Mouse (Mus musculus): Measurements from ENCODE around the gene Sf3b3. TPM values are rescaled to one million over a fixed set of nuclear protein-coding genes. Genes with fewer than 3 reads are reported as not detected.
A peak's percentile ranks its signal among the peaks of the same experiment; 100 is the strongest.

Sf3b3 gene
- polyA plus RNA-seq, 1 experiment: 14.4 TPM

DNA sequence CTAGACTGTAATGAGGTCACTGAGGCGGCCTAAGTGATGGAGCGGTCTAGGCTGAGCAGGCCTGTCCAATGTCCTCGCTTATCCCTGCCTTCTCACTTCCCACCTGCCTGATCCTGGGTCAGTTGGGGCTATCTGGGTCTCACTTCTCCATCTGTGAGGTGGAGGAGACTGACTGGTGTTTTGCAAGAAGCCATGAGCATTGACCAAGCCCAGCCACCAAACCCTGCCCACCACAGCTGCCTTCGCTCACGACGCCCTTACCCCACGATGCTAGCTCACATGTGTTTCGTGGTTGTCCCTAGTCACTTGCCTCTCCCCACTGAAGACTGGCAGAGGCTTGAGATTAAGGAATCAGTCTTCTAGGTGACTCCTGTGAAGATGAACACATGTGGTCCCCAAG, 49.5 kb downstream of the Sf3b3 start:
- TF ChIP-seq POLR2A (IDR thresholded peaks at IDR 0.05; ENCODE audit: low read depth, low read length): no peak
- no peak for TF ChIP-seq CTCF (IDR thresholded peaks at IDR 0.05; ENCODE audit: extremely low read depth, insufficient read length, insufficient replicate concordance, low read depth, low read length)
- Histone ChIP-seq H3K36me3 (ENCODE audit: control insufficient read depth, insufficient read depth, low read length) (no peaks in the 10 kb centered on the region), H3K27ac (ENCODE audit: insufficient read depth, low read depth, low read length) (no peak overlapping the region), H3K27me3 (ENCODE audit: control insufficient read depth, insufficient read depth, low read length) (no peaks in the 10 kb centered on the region), H3K4me1 (ENCODE audit: control insufficient read depth, insufficient read depth, insufficient read length, low read length) (peaks cover 20% of the 10 kb centered on the region), H3K4me3 (ENCODE audit: low read depth, low read length) (no peak overlapping the region)
- WGBS: 90% methylated on average over 8 of the region's 8 CpGs

DNA sequence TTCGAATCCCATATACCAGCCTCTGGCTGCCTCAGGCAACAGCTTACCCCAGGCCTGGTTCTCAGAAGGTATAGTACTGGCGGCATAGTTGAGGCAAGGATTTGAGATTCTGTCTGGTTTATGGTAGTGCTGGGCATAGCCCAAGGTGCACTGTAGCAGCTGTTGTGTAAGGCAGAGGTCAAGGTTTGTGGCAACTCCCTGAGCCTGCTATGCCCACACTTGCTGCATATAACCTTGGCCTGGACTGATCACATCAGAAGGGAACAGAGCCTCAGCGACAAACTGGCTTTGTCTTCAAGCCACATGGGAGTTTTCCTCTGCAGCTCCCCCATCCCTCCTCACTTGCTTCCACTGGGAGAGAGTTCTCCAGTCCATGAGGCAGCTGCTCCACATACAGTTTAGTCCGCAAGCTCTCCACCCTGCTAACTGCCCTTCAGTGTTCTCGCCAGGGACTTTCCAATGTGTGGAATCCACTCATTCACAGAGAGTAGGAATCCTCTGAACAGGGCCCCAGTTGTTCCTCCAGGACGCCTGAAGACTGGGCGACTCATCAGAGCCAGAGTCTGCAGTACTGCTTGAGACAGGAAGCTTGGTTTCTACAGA, 52.1 kb downstream of the Sf3b3 start:
- no peaks in the 10 kb centered on the region for H3K27me3 ChIP-seq (ENCODE audit: control insufficient read depth, insufficient read depth, low read length)
- H3K4me1 ChIP-seq (ENCODE audit: control insufficient read depth, insufficient read depth, insufficient read length, low read length): peaks cover 27% of the 10 kb centered on the region
- no peak overlapping the region for H3K4me3 ChIP-seq (ENCODE audit: low read depth, low read length)
- no peaks in the 10 kb centered on the region for H3K36me3 ChIP-seq (ENCODE audit: control insufficient read depth, insufficient read depth, low read length)
- no peak for TF ChIP-seq POLR2A (IDR thresholded peaks at IDR 0.05; ENCODE audit: low read depth, low read length)
- no peak for TF ChIP-seq CTCF (IDR thresholded peaks at IDR 0.05; ENCODE audit: extremely low read depth, insufficient read length, insufficient replicate concordance, low read depth, low read length)
- 69% methylated on average over 7 of the region's 7 CpGs for WGBS
- peak overlapping the region; percentile 65 for H3K27ac ChIP-seq (ENCODE audit: insufficient read depth, low read depth, low read length)

DNA sequence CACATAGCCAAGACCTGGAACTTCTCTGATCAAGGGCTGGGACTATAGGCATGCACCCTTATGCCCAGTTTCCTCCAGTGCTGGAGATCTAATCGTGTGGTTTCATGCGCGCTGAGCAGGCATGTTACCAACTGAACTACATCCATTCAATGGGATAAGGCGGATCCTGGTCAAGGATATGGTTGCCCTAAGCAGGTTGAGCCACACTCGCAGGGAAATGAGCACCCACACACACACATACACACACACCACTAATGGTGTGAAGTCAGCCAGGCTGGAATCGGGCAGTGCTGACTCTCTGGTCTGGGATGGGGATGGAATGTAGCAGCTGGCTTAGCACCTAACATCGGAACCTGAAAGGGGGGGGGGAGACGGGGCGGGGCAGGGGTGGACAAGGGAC, 52.7 kb downstream of the Sf3b3 start:
- WGBS: 86% methylated on average over 9 of the region's 9 CpGs
- peak overlapping the region; percentile 25 for H3K27ac ChIP-seq (ENCODE audit: insufficient read depth, low read depth, low read length)

DNA sequence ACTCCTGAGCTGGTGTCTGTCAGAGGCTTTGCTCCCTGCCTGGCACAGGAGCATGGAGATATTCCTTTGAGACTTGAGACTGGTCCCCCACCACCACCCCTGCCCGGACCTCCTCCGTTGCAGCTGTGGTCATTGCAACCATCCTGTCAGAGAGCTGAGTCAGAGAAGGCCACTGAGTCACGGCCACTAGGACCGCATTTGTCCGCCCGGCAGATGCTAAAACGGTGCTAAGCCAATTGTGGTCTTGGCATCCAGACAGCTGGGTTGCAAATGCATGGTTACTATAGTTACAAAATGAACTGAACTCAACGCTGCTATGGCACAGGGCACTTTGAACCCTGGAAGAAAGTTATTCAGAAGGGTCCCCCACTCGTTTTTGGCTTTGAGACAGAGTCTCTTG, 53.1 kb downstream of the Sf3b3 start:
- Histone ChIP-seq H3K27ac (ENCODE audit: insufficient read depth, low read depth, low read length) (peak overlapping the region; percentile 84), H3K4me3 (ENCODE audit: low read depth, low read length) (peak overlapping the region; percentile 43), H3K4me1 (ENCODE audit: control insufficient read depth, insufficient read depth, insufficient read length, low read length) (peaks cover 27% of the 10 kb centered on the region), H3K27me3 (ENCODE audit: control insufficient read depth, insufficient read depth, low read length) (no peaks in the 10 kb centered on the region), H3K36me3 (ENCODE audit: control insufficient read depth, insufficient read depth, low read length) (no peaks in the 10 kb centered on the region)
- 30% methylated on average over 9 of the region's 9 CpGs for WGBS
- no peak for TF ChIP-seq CTCF (IDR thresholded peaks at IDR 0.05; ENCODE audit: extremely low read depth, insufficient read length, insufficient replicate concordance, low read depth, low read length)
- TF ChIP-seq POLR2A (IDR thresholded peaks at IDR 0.05; ENCODE audit: low read depth, low read length): no peak

More for the DNA sequence above, 52.7 kb downstream of the Sf3b3 start:
- Histone ChIP-seq H3K36me3 (ENCODE audit: control insufficient read depth, insufficient read depth, low read length) (no peaks in the 10 kb centered on the region), H3K4me3 (ENCODE audit: low read depth, low read length) (no peak overlapping the region), H3K4me1 (ENCODE audit: control insufficient read depth, insufficient read depth, insufficient read length, low read length) (peaks cover 27% of the 10 kb centered on the region), H3K27me3 (ENCODE audit: control insufficient read depth, insufficient read depth, low read length) (no peaks in the 10 kb centered on the region)
- TF ChIP-seq CTCF (IDR thresholded peaks at IDR 0.05; ENCODE audit: extremely low read depth, insufficient read length, insufficient replicate concordance, low read depth, low read length): no peak
- no peak for TF ChIP-seq POLR2A (IDR thresholded peaks at IDR 0.05; ENCODE audit: low read depth, low read length)

DNA sequence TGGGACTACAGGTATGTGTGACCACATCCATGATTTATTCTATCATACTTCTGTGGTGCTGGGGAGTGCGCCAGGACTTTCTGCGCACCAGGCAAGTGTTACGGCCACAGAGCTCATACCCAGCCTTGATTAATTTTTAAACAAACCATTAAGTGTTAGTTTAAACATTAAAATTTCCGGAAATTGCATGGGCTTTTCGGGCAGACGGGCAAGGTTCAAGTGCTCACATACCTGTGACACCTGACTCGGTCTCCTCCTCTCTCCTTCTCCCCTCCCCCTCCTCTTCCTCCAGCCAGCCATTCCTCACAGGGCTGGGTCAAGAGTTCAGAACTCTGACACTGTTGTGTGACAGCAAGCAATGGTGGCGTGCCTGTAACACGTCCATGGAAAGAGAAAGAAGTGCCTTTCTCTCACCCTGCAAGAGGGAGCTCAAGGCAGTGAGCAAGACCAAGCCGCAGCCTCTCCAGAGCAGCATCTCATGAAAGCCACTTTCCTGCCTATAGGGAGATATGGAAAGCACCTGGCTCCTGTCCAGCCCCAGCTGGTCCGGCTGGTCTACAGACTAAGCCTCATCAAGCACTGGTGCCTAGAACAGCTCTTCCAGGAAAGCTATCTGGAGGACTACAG, 53.9 kb downstream of the Sf3b3 start:
- Histone ChIP-seq H3K36me3 (ENCODE audit: control insufficient read depth, insufficient read depth, low read length) (no peaks in the 10 kb centered on the region), H3K27ac (ENCODE audit: insufficient read depth, low read depth, low read length) (peak overlapping the region; percentile 84), H3K4me1 (ENCODE audit: control insufficient read depth, insufficient read depth, insufficient read length, low read length) (peaks cover 27% of the 10 kb centered on the region), H3K4me3 (ENCODE audit: low read depth, low read length) (peak overlapping the region; percentile 43), H3K27me3 (ENCODE audit: control insufficient read depth, insufficient read depth, low read length) (no peaks in the 10 kb centered on the region)
- no peak for TF ChIP-seq POLR2A (IDR thresholded peaks at IDR 0.05; ENCODE audit: low read depth, low read length)
- 11% methylated on average over 11 of the region's 11 CpGs for WGBS

DNA sequence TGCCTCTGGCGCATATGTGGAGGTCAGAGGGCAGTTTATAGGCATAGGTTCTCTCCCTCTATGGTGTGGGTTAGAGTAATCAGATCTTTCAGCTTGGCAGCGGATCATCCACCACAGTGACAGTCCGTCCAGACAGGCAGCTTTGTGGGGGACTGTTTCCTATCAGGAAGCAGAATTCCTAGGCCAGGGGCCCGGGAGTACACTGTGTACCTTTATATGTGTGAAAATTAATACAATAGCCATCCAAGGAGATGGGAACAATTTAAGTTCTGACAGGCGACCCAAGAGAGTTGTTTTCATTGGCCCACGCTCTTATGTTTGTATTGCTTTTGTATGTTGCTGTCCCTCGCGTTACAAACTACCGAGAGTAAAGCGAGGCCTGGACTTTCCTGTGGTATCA, 55.4 kb downstream of the Sf3b3 start:
- Histone ChIP-seq H3K27ac (ENCODE audit: insufficient read depth, low read depth, low read length) (no peak overlapping the region), H3K4me3 (ENCODE audit: low read depth, low read length) (no peak overlapping the region), H3K36me3 (ENCODE audit: control insufficient read depth, insufficient read depth, low read length) (no peaks in the 10 kb centered on the region), H3K4me1 (ENCODE audit: control insufficient read depth, insufficient read depth, insufficient read length, low read length) (peaks cover 30% of the 10 kb centered on the region), H3K27me3 (ENCODE audit: control insufficient read depth, insufficient read depth, low read length) (no peaks in the 10 kb centered on the region)
- TF ChIP-seq POLR2A (IDR thresholded peaks at IDR 0.05; ENCODE audit: low read depth, low read length) (no peak), CTCF (IDR thresholded peaks at IDR 0.05; ENCODE audit: extremely low read depth, insufficient read length, insufficient replicate concordance, low read depth, low read length) (no peak)
- WGBS: 78% methylated on average over 10 of the region's 10 CpGs

DNA sequence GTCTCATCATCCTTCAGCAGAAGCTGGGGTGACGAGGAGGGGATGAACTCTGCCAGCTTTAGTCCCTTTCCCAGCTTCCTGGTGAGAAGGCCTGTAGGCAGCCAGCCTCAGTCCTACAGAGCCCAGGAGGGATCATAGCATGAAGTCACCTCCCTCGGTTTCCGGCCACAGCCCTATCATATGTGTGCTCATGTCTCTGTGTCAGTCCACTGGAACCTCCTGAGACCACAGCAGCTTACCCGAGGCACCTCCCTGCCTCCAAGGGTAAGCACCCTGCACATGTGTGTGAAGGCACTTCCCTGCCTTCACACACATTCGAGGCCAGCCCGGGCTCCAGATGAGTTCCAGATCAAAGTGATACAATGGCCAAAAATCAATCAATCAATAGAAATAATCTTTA, 56.3 kb downstream of the Sf3b3 start:
- H3K27me3 ChIP-seq (ENCODE audit: control insufficient read depth, insufficient read depth, low read length): no peaks in the 10 kb centered on the region
- H3K4me1 ChIP-seq (ENCODE audit: control insufficient read depth, insufficient read depth, insufficient read length, low read length): peaks cover 30% of the 10 kb centered on the region
- no peak overlapping the region for H3K27ac ChIP-seq (ENCODE audit: insufficient read depth, low read depth, low read length)
- no peaks in the 10 kb centered on the region for H3K36me3 ChIP-seq (ENCODE audit: control insufficient read depth, insufficient read depth, low read length)
- WGBS: 31% methylated on average over 6 of the region's 6 CpGs
- TF ChIP-seq POLR2A (IDR thresholded peaks at IDR 0.05; ENCODE audit: low read depth, low read length) (no peak), CTCF (IDR thresholded peaks at IDR 0.05; ENCODE audit: extremely low read depth, insufficient read length, insufficient replicate concordance, low read depth, low read length) (no peak)
- H3K4me3 ChIP-seq (ENCODE audit: low read depth, low read length): no peak overlapping the region

Measured in small intestine, adult 2 months (tissue).